Mouse (Mus musculus): ENCODE measurements around the gene Slc11a1. TPM values are rescaled to one million over a fixed set of nuclear protein-coding genes. Genes with fewer than 3 reads are reported as not detected.

Slc11a1 gene
- polyA plus RNA-seq, 1 experiment from 2014 or later: 1.8 TPM

DNA sequence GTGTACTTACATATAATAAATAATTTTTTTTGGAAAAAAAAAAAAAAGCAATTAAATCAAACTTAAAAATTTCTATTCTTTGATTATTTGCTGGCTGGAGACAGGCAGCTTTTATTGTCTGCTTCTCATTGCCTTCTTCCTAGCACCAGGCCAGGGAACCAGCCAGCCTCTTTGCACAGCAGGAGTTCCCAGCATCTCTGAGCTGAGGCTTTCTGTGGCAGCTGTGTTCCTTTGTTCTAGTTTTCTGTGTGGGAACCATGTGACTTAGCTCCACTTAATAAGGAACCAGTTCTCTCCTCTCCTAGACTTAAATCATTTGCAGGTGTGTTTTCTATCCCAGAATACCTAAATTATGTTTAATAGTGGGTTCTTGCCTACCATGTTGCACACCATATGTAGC lies 17.5 kb upstream of the Slc11a1 start:
- ATAC-seq (ENCODE audit: insufficient number of reproducible peaks, insufficient read depth, low FRiP score, low TSS enrichment, low read depth): no peak
- H3K9ac ChIP-seq: no peak overlapping the region
- H3K4me3 ChIP-seq: no peak overlapping the region
- H3K36me3 ChIP-seq: peaks cover 13% of the 10 kb centered on the region
- no peak overlapping the region for H3K4me2 ChIP-seq
- no peak overlapping the region for H3K27ac ChIP-seq
- H3K9me3 ChIP-seq: no peaks in the 10 kb centered on the region
- no peaks in the 10 kb centered on the region for H3K27me3 ChIP-seq
- H3K4me1 ChIP-seq: peaks cover 7% of the 10 kb centered on the region; the same call in 1 of the 2 replicates

DNA sequence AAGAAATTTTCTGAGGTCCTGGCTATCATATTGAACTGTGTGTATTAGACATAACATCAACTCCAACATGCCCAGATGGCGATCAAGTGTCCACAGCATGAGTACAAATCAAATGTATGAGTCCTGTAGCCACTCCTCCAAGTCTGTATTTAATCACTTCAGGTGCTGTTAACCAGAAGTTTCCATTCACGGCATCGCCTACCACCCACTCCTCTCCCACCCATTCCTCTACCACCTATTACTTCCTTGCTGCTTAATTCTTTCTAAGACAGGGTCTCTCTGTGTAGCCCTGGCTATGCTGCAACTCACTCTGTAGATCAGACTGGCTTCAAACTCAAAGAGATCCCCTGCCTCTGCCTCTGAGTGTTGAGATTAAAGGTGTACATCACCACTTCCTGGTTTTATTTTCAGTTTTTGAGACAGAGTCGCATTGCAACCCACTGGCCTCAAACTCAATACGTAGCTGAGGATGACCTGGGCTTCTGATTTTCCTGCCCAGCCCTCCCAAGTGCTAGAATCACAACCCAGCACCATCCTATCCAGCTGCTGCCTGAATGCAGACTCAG lies 15.0 kb upstream of the Slc11a1 start:
- 84% methylated on average over 5 of the region's 5 CpGs for WGBS

DNA sequence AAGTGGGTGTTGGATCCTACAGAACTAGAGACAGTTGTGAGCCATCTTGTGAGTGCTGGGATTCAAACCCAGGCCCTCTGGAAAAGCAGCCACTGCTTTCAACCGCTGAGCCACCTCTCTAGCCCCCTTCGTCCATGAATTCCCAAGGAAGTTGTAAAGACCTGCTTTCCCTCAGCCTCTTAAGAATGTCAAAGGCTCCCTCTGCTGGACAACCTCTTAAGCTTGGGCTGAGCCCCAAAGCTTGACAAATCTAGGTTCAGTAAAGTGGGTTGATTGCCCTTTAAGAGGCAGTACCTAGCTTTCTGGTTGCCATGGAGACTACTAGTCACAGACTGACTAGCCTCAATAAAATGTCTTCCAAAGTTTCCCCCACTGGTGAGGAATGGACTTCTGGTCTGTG lies 13.2 kb upstream of the Slc11a1 start, which contains the start of gene Catip:
Gene Catip, plus strand, starts transcription at position 297 of the 400 bp plus-strand sequence.
- no peaks in the 10 kb centered on the region for H3K27me3 ChIP-seq
- ATAC-seq (ENCODE audit: insufficient number of reproducible peaks, insufficient read depth, low FRiP score, low TSS enrichment, low read depth): peak; percentile 68; the same call in 1 of the 2 replicates
- H3K27ac ChIP-seq: 0 out of 2 replicates have a peak within 1 kb of the TSS, but pooled peaks have one; percentile 22
- H3K9ac ChIP-seq: peak within 1 kb of the TSS; percentile 60
- WGBS: 6% methylated on average over 2 of the region's 2 CpGs
- H3K4me1 ChIP-seq: peaks cover 8% of the 10 kb centered on the region; the same call in 1 of the 2 replicates
- H3K4me3 ChIP-seq: no peak within 1 kb of the TSS
- no peaks in the 10 kb centered on the region for H3K36me3 ChIP-seq
- peak within 1 kb of the TSS; percentile 7; the same call in 1 of the 2 replicates for H3K4me2 ChIP-seq
- no peaks in the 10 kb centered on the region for H3K9me3 ChIP-seq

More for the DNA sequence above, 15.0 kb upstream of the Slc11a1 start:
- Histone ChIP-seq H3K4me2 (no peak overlapping the region), H3K27ac (no peak overlapping the region), H3K27me3 (no peaks in the 10 kb centered on the region), H3K9me3 (no peaks in the 10 kb centered on the region), H3K4me1 (peaks cover 8% of the 10 kb centered on the region; the same call in 1 of the 2 replicates), H3K9ac (no peak overlapping the region), H3K36me3 (no peaks in the 10 kb centered on the region), H3K4me3 (no peak overlapping the region)
- no peak for ATAC-seq (ENCODE audit: insufficient number of reproducible peaks, insufficient read depth, low FRiP score, low TSS enrichment, low read depth)

DNA sequence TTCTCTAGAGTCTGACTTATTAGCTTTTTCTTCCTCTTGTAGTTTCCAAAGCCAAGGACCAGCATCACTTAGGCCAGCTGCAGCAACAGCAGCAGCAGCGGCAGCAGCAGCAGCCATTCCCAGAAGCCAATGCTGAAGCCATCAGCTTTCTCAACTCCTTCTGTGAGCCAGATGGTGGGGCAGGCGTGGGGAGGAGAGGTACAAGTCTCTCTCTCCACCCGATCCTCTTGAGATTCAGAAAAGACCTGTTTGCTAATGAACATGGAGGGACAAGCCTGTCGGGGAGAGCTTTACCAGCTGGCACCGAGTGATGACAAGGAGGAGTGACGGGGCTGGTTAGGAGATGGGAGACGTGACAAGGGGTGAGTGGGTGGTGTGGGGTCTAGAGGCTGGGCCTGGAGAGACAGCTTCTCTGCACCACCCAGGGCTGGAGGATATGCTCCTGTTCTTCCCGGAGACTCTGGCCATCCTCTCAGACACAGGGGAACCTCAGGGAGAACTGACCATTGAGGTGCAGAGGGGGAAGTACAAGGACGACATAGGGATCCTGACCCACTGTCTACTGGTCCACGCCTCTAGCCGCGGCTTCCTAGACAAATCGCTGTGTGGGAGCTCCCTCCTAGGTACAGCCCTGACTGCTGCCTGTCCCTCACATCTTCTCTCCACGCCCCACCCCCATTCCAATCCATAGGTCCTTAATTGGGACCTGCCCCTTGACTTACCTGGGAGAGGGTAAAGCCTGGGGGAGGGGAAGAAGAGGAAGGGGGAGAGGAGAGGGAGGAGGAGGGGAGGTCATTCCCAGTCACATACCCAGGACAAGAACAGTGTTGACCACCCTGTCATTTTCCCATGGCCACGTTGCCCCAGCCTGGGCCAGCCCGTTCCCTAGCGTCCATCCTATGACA lies 12.4 kb upstream of the Slc11a1 start:
- Histone ChIP-seq H3K36me3 (no peaks in the 10 kb centered on the region), H3K4me3 (no peak overlapping the region), H3K4me2 (peak overlapping the region; percentile 7; the same call in 1 of the 2 replicates), H3K9ac (peak overlapping the region; percentile 60), H3K4me1 (peaks cover 8% of the 10 kb centered on the region), H3K27me3 (no peaks in the 10 kb centered on the region), H3K9me3 (no peaks in the 10 kb centered on the region), H3K27ac (0 out of 2 replicates have a peak overlapping the region, but pooled peaks have one; percentile 22)
- WGBS: 61% methylated on average over 17 of the region's 17 CpGs
- peak; percentile 29; the same call in 1 of the 2 replicates for ATAC-seq (ENCODE audit: insufficient number of reproducible peaks, insufficient read depth, low FRiP score, low TSS enrichment, low read depth)

DNA sequence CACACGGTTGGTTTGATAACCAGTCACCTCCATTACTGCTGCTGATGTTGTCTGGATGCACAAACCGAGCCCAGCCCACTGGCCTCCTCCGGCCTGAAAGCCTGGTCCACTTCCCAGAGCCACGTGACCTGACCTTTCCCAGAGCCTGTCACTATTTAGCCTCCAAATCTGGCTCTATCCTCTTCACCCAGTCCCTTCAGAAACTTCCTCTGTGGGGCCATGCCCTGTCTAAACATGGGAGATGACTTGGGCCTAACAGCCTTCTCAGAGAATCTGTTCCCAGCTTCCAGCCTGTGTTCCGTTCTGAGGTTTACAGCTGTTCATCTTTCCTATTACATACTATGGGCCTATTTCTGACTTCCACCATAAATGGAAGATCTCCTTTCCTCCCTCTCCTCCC lies 11.6 kb upstream of the Slc11a1 start:
- no peak overlapping the region for H3K4me2 ChIP-seq
- ATAC-seq (ENCODE audit: insufficient number of reproducible peaks, insufficient read depth, low FRiP score, low TSS enrichment, low read depth): no peak
- no peak overlapping the region for H3K27ac ChIP-seq
- no peaks in the 10 kb centered on the region for H3K36me3 ChIP-seq
- peak overlapping the region; percentile 27; the same call in 1 of the 2 replicates for H3K9ac ChIP-seq
- H3K27me3 ChIP-seq: no peaks in the 10 kb centered on the region
- H3K9me3 ChIP-seq: no peaks in the 10 kb centered on the region
- peaks cover 14% of the 10 kb centered on the region for H3K4me1 ChIP-seq
- no peak overlapping the region for H3K4me3 ChIP-seq
- 62% methylated on average over 5 of the region's 5 CpGs for WGBS

DNA sequence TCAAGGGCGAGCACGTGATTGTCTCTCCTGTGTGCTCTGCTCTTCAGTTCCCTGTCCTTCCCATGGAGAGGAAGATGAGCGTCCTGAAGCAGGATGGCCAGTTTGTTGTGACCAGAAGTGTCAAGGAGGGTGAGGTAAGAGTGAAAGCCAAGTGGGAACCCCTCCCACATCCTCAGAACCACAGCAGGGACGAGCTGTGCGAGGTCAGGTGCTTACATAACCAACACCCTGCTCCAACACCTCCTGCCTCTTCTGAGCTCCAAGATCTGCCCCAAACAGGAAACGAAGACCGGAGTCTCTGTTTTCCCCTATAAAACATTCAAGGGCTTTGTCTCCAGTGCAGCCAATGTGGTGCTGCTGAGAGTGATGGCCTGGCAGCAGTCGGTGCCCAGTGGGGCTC lies 10.7 kb upstream of the Slc11a1 start:
- Histone ChIP-seq H3K9ac (no peak overlapping the region), H3K4me1 (peaks cover 14% of the 10 kb centered on the region), H3K27ac (no peak overlapping the region), H3K27me3 (no peaks in the 10 kb centered on the region), H3K36me3 (no peaks in the 10 kb centered on the region), H3K4me2 (no peak overlapping the region), H3K9me3 (no peaks in the 10 kb centered on the region), H3K4me3 (no peak overlapping the region)
- WGBS: 77% methylated on average over 8 of the region's 8 CpGs
- ATAC-seq (ENCODE audit: insufficient number of reproducible peaks, insufficient read depth, low FRiP score, low TSS enrichment, low read depth): no peak

DNA sequence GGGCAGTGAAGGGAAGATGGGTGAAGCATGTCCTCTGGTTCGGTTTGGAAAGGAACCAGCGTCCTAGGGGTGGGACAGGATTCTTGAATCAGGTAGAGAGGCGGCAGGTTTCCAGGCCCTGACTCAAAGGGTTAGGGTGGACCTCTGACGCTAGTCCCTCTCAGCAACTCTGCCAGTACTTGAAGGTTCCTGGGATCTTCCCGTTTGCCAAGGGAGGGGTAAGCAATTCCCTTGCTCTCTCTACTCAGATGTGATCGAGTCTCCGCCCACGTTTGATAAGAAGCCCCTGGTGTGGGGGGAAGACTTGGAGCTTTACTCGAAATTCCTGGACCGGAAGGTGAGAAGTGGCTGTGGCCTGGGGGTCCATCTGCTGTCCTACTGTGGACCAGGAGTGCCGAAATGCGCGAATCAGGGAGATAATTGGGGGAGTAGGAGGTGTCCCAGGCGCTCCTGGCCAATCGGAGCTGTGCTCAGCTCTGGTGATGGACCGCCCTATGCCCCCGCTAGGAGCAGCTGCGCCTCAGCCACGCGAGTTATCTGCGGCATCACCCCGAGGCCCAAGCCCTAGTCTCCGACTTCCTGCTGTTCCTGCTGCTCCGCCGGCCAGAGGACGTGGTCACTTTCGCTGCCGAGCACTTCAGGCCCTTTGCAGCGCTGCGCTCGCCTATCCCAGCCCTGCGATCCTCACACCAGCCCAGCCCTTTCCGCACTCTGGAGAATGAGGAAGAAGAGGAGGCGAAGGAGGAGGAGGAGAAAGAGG lies 6.9 kb upstream of the Slc11a1 start:
- Histone ChIP-seq H3K9ac (peak overlapping the region; percentile 71), H3K27ac (no peak overlapping the region), H3K4me1 (peaks cover 9% of the 10 kb centered on the region), H3K4me2 (peak overlapping the region; percentile 71), H3K4me3 (peak overlapping the region; percentile 41), H3K27me3 (no peaks in the 10 kb centered on the region), H3K9me3 (no peaks in the 10 kb centered on the region), H3K36me3 (no peaks in the 10 kb centered on the region)
- 16% methylated on average over 34 of the region's 34 CpGs for WGBS
- ATAC-seq (ENCODE audit: insufficient number of reproducible peaks, insufficient read depth, low FRiP score, low TSS enrichment, low read depth): peak; percentile 60; the same call in 1 of the 2 replicates

DNA sequence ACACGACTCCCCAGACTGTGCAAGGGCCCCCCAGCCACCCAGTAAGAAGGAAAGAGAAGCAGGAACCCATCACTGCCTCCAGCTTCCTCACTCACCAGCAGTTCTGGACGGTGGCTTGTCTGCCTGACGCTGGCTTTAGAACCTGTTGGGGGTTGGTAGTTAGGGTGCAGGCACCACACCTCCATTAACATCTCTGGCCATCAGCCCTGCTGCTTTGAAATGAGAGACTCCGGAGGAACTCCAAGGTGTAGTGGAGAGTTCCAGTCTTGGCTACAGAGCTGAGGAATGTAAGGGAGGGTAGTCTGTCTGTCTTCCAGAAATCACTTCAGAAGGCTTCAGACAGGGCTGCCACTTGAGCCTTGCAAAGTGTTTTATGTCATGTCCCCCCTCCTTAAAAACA lies 5.0 kb upstream of the Slc11a1 start:
- Histone ChIP-seq H3K27ac (no peak overlapping the region), H3K4me3 (no peak overlapping the region), H3K9ac (no peak overlapping the region; the same call in 1 of the 2 replicates), H3K27me3 (no peaks in the 10 kb centered on the region), H3K9me3 (no peaks in the 10 kb centered on the region), H3K4me2 (no peak overlapping the region), H3K36me3 (no peaks in the 10 kb centered on the region), H3K4me1 (peaks cover 9% of the 10 kb centered on the region)
- 55% methylated on average over 4 of the region's 4 CpGs for WGBS
- no peak for ATAC-seq (ENCODE audit: insufficient number of reproducible peaks, insufficient read depth, low FRiP score, low TSS enrichment, low read depth)

DNA sequence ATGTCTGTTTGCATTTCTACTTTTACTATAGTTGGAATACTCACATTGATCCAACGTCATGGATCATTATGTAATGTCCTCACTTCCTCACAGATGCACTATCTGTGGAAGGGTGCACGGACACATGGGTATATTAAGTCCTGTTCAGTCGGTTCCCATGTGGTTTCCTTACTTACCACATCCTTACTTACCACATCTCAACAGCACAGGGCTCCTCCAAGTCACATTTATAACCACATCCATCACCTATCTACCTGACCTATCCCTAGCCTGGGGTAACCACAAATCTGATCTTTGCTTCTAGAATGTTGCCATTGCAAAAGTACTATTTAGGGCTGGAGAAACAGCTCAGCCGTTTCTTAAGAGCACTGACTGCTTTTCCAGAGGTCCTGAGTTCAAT lies 1.6 kb upstream of the Slc11a1 start:
- H3K9ac ChIP-seq: no peak overlapping the region
- no peak overlapping the region for H3K4me2 ChIP-seq
- no peak overlapping the region for H3K4me3 ChIP-seq
- no peak for ATAC-seq (ENCODE audit: insufficient number of reproducible peaks, insufficient read depth, low FRiP score, low TSS enrichment, low read depth)
- WGBS: 72% methylated on average over 4 of the region's 4 CpGs
- peaks cover 9% of the 10 kb centered on the region for H3K4me1 ChIP-seq
- no peaks in the 10 kb centered on the region for H3K9me3 ChIP-seq
- no peaks in the 10 kb centered on the region for H3K27me3 ChIP-seq
- H3K36me3 ChIP-seq: no peaks in the 10 kb centered on the region
- no peak overlapping the region for H3K27ac ChIP-seq

DNA sequence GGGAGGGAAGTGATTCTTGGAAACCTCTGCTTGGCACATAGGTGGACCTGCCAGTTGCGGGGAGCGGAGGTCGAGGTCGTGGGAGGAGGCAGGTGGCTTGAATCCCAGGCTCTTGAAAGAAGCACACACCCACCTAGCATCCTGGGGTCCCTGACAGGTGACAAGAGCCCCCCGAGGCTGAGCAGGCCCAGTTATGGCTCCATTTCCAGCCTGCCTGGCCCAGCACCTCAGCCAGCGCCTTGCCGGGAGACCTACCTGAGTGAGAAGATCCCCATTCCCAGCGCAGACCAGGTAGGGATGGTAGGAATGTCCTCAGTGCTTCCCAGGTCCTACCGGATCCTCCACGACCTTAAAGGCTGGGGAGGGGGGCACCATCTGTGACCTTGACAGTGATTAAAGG lies 566 bp downstream of the Slc11a1 start:
- no peak for ATAC-seq (ENCODE audit: insufficient number of reproducible peaks, insufficient read depth, low FRiP score, low TSS enrichment, low read depth)
- H3K9me3 ChIP-seq: no peaks in the 10 kb centered on the region
- no peaks in the 10 kb centered on the region for H3K27me3 ChIP-seq
- WGBS: 79% methylated on average over 10 of the region's 10 CpGs
- H3K4me1 ChIP-seq: peaks cover 6% of the 10 kb centered on the region
- no peak overlapping the region for H3K9ac ChIP-seq
- no peaks in the 10 kb centered on the region for H3K36me3 ChIP-seq
- no peak overlapping the region for H3K4me2 ChIP-seq
- no peak overlapping the region for H3K4me3 ChIP-seq
- H3K27ac ChIP-seq: no peak overlapping the region

DNA sequence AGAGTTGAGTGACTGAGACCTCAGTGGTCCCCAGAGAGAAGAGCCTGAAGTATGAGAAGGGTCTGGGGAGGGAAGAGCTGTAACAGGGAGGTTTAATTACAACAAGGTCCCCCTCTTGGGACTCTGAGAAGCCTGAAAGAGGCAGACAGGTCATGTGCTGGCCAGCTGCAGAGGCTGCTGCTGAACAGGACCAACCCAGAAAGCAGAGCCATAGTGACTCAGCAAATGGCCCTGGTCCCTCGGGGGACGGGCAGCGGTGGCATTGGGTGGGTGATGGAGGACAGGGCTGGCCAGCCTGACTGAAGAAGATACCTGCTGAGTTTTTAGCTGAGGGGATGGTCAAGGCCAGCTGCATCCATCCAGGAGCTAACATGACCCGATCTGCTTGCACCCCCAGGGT lies 1.4 kb downstream of the Slc11a1 start:
- Histone ChIP-seq H3K4me2 (no peak overlapping the region), H3K27ac (no peak overlapping the region), H3K9ac (no peak overlapping the region), H3K4me3 (no peak overlapping the region), H3K27me3 (no peaks in the 10 kb centered on the region), H3K4me1 (peaks cover 6% of the 10 kb centered on the region), H3K36me3 (no peaks in the 10 kb centered on the region), H3K9me3 (no peaks in the 10 kb centered on the region)
- WGBS: 76% methylated on average over 4 of the region's 4 CpGs
- ATAC-seq (ENCODE audit: insufficient number of reproducible peaks, insufficient read depth, low FRiP score, low TSS enrichment, low read depth): no peak
